In genomic region chr19:4495814-4496213, GRCm38 (mm10) we compare ENCODE assay signal across 34 mouse cellular contexts. TPM values are rescaled to one million over a fixed set of nuclear protein-coding genes. Genes with fewer than 3 reads are reported as not detected.
"Had no signal": no experiment of that assay in that cellular context is flagged by ENCODE, and none has a peak within 500 bp of the region (broad histone marks: within the 10 kb centered on the region; RNA-seq: fewer than 3 reads in every experiment).

No protein-coding gene starts in this region.

- H3K9me3 ChIP-seq: embryonic facial prominence, embryonic 10.5 days; embryonic facial prominence, embryonic 12.5 days; embryonic facial prominence, embryonic 13.5 days; embryonic facial prominence, embryonic 15.5 days; forebrain, embryonic 10.5 days; forebrain, embryonic 12.5 days; forebrain, embryonic 13.5 days; forebrain, embryonic 15.5 days had no signal

- H3K4me3 ChIP-seq: embryonic facial prominence, embryonic 10.5 days; embryonic facial prominence, embryonic 12.5 days; embryonic facial prominence, embryonic 13.5 days; embryonic facial prominence, embryonic 15.5 days; erythroblast, embryonic 14.5 days; forebrain, embryonic 10.5 days; forebrain, embryonic 12.5 days; forebrain, embryonic 13.5 days; forebrain, embryonic 15.5 days; gastrocnemius, adult 2 months; heart, adult 2 months had no signal

- H3K4me2 ChIP-seq: embryonic facial prominence, embryonic 12.5 days; embryonic facial prominence, embryonic 13.5 days; embryonic facial prominence, embryonic 15.5 days; forebrain, embryonic 12.5 days; forebrain, embryonic 13.5 days; forebrain, embryonic 15.5 days had no signal

- H3K27ac ChIP-seq: embryonic facial prominence, embryonic 10.5 days; embryonic facial prominence, embryonic 12.5 days; embryonic facial prominence, embryonic 13.5 days; embryonic facial prominence, embryonic 15.5 days; forebrain, embryonic 10.5 days; forebrain, embryonic 12.5 days; forebrain, embryonic 13.5 days; forebrain, embryonic 15.5 days; gastrocnemius, adult 2 months; heart, adult 2 months had no signal

- H3K27me3 ChIP-seq: embryonic facial prominence, embryonic 12.5 days; embryonic facial prominence, embryonic 13.5 days; embryonic facial prominence, embryonic 15.5 days; forebrain, embryonic 13.5 days; forebrain, embryonic 15.5 days had no signal

- ATAC-seq: forebrain, embryonic 13.5 days; forebrain, embryonic 14.5 days; forebrain, embryonic 15.5 days; forebrain, embryonic 16.5 days; forebrain, postnatal 0 days had no signal

- H3K36me3 ChIP-seq: embryonic facial prominence, embryonic 10.5 days; embryonic facial prominence, embryonic 12.5 days; embryonic facial prominence, embryonic 13.5 days; embryonic facial prominence, embryonic 15.5 days; forebrain, embryonic 10.5 days; forebrain, embryonic 12.5 days; forebrain, embryonic 15.5 days had no signal

- DNase-seq: cerebellum, adult 8-10 months; cerebellum, postnatal 10 days; cerebellum, postnatal 14 days; cerebellum, postnatal 36 days; embryo, embryonic 11 days; forebrain, postnatal 0 days; gastrocnemius, adult 2 months; gastrocnemius, postnatal 10 days; gastrocnemius, postnatal 14 days; gastrocnemius, postnatal 25 days; gastrocnemius, postnatal 36 days; heart, adult 11 months; heart, adult 18-20 months; heart, adult 2 months had no signal

- H3K9ac ChIP-seq: embryonic facial prominence, embryonic 12.5 days; embryonic facial prominence, embryonic 15.5 days; forebrain, embryonic 12.5 days; forebrain, embryonic 15.5 days; forebrain, postnatal 0 days had no signal

RNA-seq across cellular contexts. Expression of gene 2010003K11Rik, which starts 2.6 kb away (rescaled TPM):
- total RNA-seq: common myeloid progenitor, adult 5-6 weeks; forebrain, postnatal 0 days; gastrocnemius, adult 18-20 months; gastrocnemius, adult 2 months; gastrocnemius, postnatal 10 days; gastrocnemius, postnatal 14 days; gastrocnemius, postnatal 36 days; granulocyte monocyte progenitor cell, adult 5-6 weeks; heart, adult 2 months; heart, adult 8-10 months had no signal
- polyA plus RNA-seq: cortical plate, adult 2 months; embryonic facial prominence, embryonic 10.5 days; embryonic facial prominence, embryonic 11.5 days; embryonic facial prominence, embryonic 12.5 days; embryonic facial prominence, embryonic 13.5 days; embryonic facial prominence, embryonic 14.5 days; embryonic facial prominence, embryonic 15.5 days; erythroblast, embryonic 14.5 days; forebrain, embryonic 10.5 days; forebrain, embryonic 11.5 days; forebrain, embryonic 12.5 days; forebrain, embryonic 13.5 days; forebrain, embryonic 14.5 days; forebrain, embryonic 15.5 days; forebrain, embryonic 16.5 days; forebrain, postnatal 0 days; frontal cortex, adult 2 months had no signal

RNA-seq across cellular contexts. Expression of gene Syt12, which starts 18.6 kb away (rescaled TPM):
- total RNA-seq: common myeloid progenitor, adult 5-6 weeks; granulocyte monocyte progenitor cell, adult 5-6 weeks had no signal
- polyA plus RNA-seq: erythroblast, embryonic 14.5 days had no signal

RNA-seq across cellular contexts. Expression of gene Rhod, which starts 56.6 kb away (rescaled TPM):
- total RNA-seq: common myeloid progenitor, adult 5-6 weeks had no signal
- polyA plus RNA-seq: erythroblast, embryonic 14.5 days had no signal
